Mouse (Mus musculus) erythroblast, embryonic 14.5 days (primary cell): ENCODE data around the gene Pkp4. TPM values are rescaled to one million over a fixed set of nuclear protein-coding genes. Genes with fewer than 3 reads are reported as not detected.

Experiments
- H3K27me3 ChIP-seq: 2 replicates; pipeline ENCODE4 v1.6.1; 2012; ENCODE audit warnings: inconsistent platforms; ENCODE audit not compliant: control insufficient read depth
- H3K36me3 ChIP-seq: 2 replicates; pipeline ENCODE4 v1.6.1; 2012; ENCODE audit warnings: mild to moderate bottlenecking, inconsistent platforms; ENCODE audit not compliant: control insufficient read depth
- H3K4me1 ChIP-seq: 2 replicates; pipeline ENCODE4 v1.6.1; 2012; ENCODE audit warnings: inconsistent platforms; ENCODE audit not compliant: control insufficient read depth
- H3K4me3 ChIP-seq: replicated peaks from 2 replicates; pipeline ENCODE3; 2012; ENCODE audit warnings: moderate library complexity, mild to moderate bottlenecking, inconsistent platforms
- H3K9me3 ChIP-seq: 2 replicates; pipeline ENCODE4 v1.6.1; 2012; ENCODE audit warnings: low read length, inconsistent platforms, mixed read lengths; ENCODE audit not compliant: control insufficient read depth
- GATA1 ChIP-seq: IDR thresholded peaks from 2 replicates; pipeline ENCODE4 v1.6.1; 2012; ENCODE audit warnings: low read length, inconsistent platforms, mixed read lengths
- TAL1 ChIP-seq: IDR thresholded peaks from 3 replicates; pipeline ENCODE4 v1.6.1; 2012; ENCODE audit warnings: low read length, inconsistent platforms, mixed read lengths
- polyA plus RNA-seq: library from polyadenylated mRNA; stranded (reverse); fragments of >175 nt; gene quantifications from 2 replicates; pipeline ENCODE4 v1.2.3, GENCODE M21; 2012

The Pkp4 gene
- polyA plus RNA-seq, 1 experiment: 2.2 TPM

- TF ChIP-seq TAL1: no peak
- H3K27me3 ChIP-seq: no peaks in the 10 kb centered on the region
- no peaks in the 10 kb centered on the region for H3K9me3 ChIP-seq
- H3K4me3 ChIP-seq: no peak overlapping the region
- no peaks in the 10 kb centered on the region for H3K4me1 ChIP-seq
- peaks cover 6% of the 10 kb centered on the region for H3K36me3 ChIP-seq
Measured at GRCm38 (mm10) chr2:59227508-59228263, 67.0 kb downstream of the Pkp4 start.

DNA sequence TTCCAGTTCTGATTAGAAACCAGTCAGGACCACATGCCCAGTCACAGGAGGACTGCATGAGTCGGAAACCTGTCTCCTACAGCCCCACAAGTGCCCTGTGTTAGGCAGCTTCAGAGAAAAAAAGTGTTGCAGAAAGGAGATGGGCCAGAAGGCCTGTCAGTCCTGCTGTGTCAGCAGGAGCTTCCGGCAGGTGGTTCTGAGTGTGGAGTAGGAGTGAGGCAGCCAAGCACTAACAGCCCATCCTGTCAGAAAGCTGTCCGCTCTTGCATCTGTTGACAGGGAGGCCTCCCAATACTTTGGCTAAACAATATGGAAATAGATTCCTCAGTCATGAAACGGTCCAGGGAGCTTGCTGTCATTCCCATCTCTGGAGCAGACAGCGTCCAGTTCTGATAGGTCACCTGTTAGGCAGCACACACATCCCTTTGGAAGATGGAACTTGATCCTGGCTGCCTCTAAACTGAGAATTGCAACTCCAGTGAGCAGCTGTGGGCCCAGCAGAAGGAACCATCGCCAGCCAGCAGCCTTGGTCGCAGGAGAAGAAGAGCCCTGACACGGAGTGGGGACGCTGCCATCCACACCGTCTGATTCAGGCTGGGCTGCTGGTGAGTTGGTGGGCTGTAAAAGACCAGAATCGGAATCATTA lies 68.7 kb downstream of the Pkp4 start:
- Histone ChIP-seq H3K27me3 (no peaks in the 10 kb centered on the region), H3K36me3 (peaks cover 6% of the 10 kb centered on the region), H3K4me1 (no peaks in the 10 kb centered on the region), H3K9me3 (no peaks in the 10 kb centered on the region), H3K4me3 (no peak overlapping the region)
- no peak for TF ChIP-seq GATA1
- no peak for TF ChIP-seq TAL1

- no peak overlapping the region for H3K4me3 ChIP-seq
- TF ChIP-seq GATA1: no peak
- TF ChIP-seq TAL1: no peak
- no peaks in the 10 kb centered on the region for H3K27me3 ChIP-seq
- H3K9me3 ChIP-seq: no peaks in the 10 kb centered on the region
- H3K4me1 ChIP-seq: no peaks in the 10 kb centered on the region
- H3K36me3 ChIP-seq: peaks cover 6% of the 10 kb centered on the region
Measured at GRCm38 (mm10) chr2:59230656-59231055, 70.0 kb downstream of the Pkp4 start.

DNA sequence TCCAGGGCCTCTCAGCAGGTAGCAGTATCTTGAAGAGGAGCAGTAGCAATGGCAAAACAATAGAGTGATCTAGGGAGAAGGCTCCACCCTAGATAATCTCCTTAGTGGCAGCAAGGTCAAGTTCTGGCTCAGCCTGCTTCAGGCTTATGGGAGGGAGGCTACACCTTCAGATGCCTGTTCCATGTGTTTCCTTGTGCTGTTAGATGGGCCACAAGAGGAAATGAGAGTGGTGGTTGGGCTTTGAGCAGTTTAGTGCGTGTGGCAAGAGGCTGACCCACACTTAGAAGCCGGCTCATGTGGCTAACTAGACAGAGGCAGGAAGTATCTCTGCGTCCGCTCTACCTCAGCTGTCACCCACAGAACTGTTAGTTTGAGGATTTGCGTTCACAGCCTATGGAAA lies 70.9 kb downstream of the Pkp4 start:
- TF ChIP-seq TAL1: no peak
- no peak for TF ChIP-seq GATA1
- H3K9me3 ChIP-seq: no peaks in the 10 kb centered on the region

DNA sequence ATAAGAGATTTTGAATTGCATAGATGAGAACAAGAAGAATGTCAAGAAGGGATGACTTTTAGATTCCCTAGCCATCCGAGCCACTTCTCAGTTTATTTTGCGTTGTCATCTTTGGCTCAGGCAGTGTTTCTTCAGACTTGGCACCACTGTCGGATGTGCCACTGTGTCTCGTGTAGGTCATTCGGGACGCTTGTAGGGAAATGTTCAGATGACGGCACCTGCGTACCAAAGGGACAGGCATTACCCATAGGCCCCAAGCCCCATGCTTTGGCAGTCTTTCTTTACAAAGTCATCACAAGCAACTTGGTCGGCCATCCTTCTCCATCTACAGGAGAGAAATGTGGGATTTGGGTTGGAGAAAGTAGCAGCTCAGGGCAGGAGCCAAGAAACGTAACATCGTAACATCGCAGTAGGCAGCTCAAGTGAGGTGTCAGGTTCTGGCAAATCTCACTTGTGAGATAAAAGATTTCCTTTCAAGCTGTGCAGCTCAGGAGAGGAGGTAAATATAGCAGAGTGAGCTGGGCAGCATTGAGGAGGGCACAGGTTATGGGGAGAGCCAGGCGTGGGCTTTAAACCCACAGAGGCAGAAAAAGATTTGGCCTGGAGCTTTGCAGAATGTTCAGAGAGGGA lies 72.8 kb downstream of the Pkp4 start:
- TF ChIP-seq GATA1 (no peak), TAL1 (no peak)
- no peaks in the 10 kb centered on the region for H3K4me1 ChIP-seq
- H3K27me3 ChIP-seq: no peaks in the 10 kb centered on the region
- H3K36me3 ChIP-seq: peaks cover 6% of the 10 kb centered on the region
- no peaks in the 10 kb centered on the region for H3K9me3 ChIP-seq
- H3K4me3 ChIP-seq: no peak overlapping the region

More for the DNA sequence above, 70.9 kb downstream of the Pkp4 start:
- Histone ChIP-seq H3K27me3 (no peaks in the 10 kb centered on the region), H3K4me1 (no peaks in the 10 kb centered on the region), H3K4me3 (no peak overlapping the region), H3K36me3 (peaks cover 6% of the 10 kb centered on the region)

DNA sequence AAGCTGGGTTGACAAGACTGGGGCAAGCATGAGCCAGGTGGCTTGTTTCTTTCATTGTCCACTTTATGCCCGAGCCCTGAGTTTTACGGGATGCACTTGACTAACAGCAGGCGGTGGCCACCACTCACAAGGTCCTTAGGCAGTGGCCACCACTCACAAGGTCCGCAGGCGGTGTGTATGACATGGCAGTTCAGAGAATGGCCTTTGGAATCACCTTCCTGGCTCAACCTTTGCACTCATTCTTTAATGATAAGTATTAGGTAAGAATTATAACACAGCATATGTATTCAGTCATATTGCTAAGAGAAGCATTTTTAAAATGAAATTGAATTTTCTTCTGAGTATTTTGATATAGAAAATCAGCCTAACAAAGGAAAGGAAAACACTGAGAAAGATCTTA lies 73.3 kb downstream of the Pkp4 start:
- TF ChIP-seq GATA1 (no peak), TAL1 (no peak)
- Histone ChIP-seq H3K36me3 (peaks cover 6% of the 10 kb centered on the region), H3K4me3 (no peak overlapping the region), H3K27me3 (no peaks in the 10 kb centered on the region), H3K9me3 (no peaks in the 10 kb centered on the region), H3K4me1 (no peaks in the 10 kb centered on the region)

- no peaks in the 10 kb centered on the region for H3K27me3 ChIP-seq
- H3K36me3 ChIP-seq: peaks cover 6% of the 10 kb centered on the region
- no peaks in the 10 kb centered on the region for H3K9me3 ChIP-seq
- H3K4me1 ChIP-seq: no peaks in the 10 kb centered on the region
- TF ChIP-seq TAL1 (no peak), GATA1 (no peak)
- H3K4me3 ChIP-seq: no peak overlapping the region
Measured at GRCm38 (mm10) chr2:59234537-59234936, 73.9 kb downstream of the Pkp4 start.

DNA sequence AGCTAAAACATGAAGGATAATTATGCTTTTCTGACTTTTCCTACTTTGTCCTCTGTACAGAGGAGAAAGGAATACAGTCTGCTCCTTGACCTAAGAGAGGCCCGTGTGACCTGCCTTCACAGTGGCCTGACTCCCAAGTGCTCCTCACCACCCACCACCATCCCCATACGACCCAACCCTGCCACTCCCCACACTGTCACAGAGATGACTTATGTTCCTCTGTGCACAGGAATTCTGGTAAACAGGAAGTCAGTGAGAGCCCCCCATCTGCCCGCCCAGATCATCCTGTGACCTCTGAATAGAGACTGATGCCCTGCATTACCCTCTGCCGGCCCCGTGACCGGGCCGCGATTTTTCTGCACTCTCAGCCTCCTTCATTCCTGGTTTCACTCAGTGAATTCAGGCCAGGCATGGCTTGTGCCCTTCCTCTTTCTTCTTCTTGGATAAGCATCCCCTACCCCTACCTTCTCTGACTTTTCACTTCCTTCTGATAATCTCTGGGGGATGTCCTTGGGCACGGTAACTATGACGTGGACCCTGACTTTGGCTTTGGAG lies 79.3 kb downstream of the Pkp4 start:
- no peaks in the 10 kb centered on the region for H3K9me3 ChIP-seq
- H3K27me3 ChIP-seq: no peaks in the 10 kb centered on the region
- TF ChIP-seq GATA1: no peak
- no peak for TF ChIP-seq TAL1
- H3K4me3 ChIP-seq: no peak overlapping the region
- H3K36me3 ChIP-seq: peaks cover 2% of the 10 kb centered on the region
- no peaks in the 10 kb centered on the region for H3K4me1 ChIP-seq

GRCm38 (mm10) chr2:59242117-59242516 lies 81.5 kb downstream of the Pkp4 start:
- Histone ChIP-seq H3K36me3 (peaks cover 2% of the 10 kb centered on the region), H3K4me3 (no peak overlapping the region), H3K9me3 (no peaks in the 10 kb centered on the region), H3K27me3 (no peaks in the 10 kb centered on the region), H3K4me1 (no peaks in the 10 kb centered on the region)
- TF ChIP-seq TAL1: no peak
- TF ChIP-seq GATA1: no peak
